16 mouse cellular contexts compared by ENCODE assay signal in genomic region chr9:27208840-27209239, GRCm38 (mm10). TPM values are rescaled to one million over a fixed set of nuclear protein-coding genes. Genes with fewer than 3 reads are reported as not detected.
"Had no signal": no experiment of that assay in that cellular context is flagged by ENCODE, and none has a peak within 500 bp of the region (broad histone marks: within the 10 kb centered on the region; RNA-seq: fewer than 3 reads in every experiment).

No protein-coding gene starts in this region.

- DNase-seq: kidney, adult 2 months; kidney, postnatal 14 days; liver; liver, embryonic 13.5 days; liver, postnatal 0 days; lung, postnatal 14 days; thymus, postnatal 4 days had no signal

- H3K27me3 ChIP-seq: kidney, embryonic 15.5 days; limb, embryonic 12.5 days; liver, embryonic 13.5 days; lung, embryonic 15.5 days; midbrain, embryonic 15.5 days had no signal

- H3K4me3 ChIP-seq: kidney, embryonic 15.5 days; limb, embryonic 12.5 days; liver, embryonic 13.5 days; lung, embryonic 15.5 days; megakaryocyte, embryonic 14.5 days; midbrain, embryonic 15.5 days; neural tube, embryonic 12.5 days had no signal

- H3K9ac ChIP-seq: kidney, embryonic 15.5 days; limb, embryonic 12.5 days; liver, embryonic 13.5 days; liver, postnatal 0 days; lung, embryonic 15.5 days; midbrain, embryonic 15.5 days; neural tube, embryonic 12.5 days had no signal

- H3K4me1 ChIP-seq: liver, embryonic 13.5 days; lung, embryonic 15.5 days had no signal

- H3K9me3 ChIP-seq: kidney, embryonic 15.5 days; limb, embryonic 12.5 days; liver, embryonic 13.5 days; lung, embryonic 15.5 days; megakaryocyte, embryonic 14.5 days; midbrain, embryonic 15.5 days; neural tube, embryonic 12.5 days had no signal

- H3K4me2 ChIP-seq: kidney, embryonic 15.5 days; limb, embryonic 12.5 days; liver, embryonic 13.5 days; lung, embryonic 15.5 days; midbrain, embryonic 11.5 days; midbrain, embryonic 15.5 days; neural tube, embryonic 12.5 days had no signal

- H3K36me3 ChIP-seq: kidney, embryonic 15.5 days; limb, embryonic 12.5 days; liver, embryonic 13.5 days; lung, embryonic 15.5 days; midbrain, embryonic 15.5 days; neural tube, embryonic 12.5 days had no signal

- ATAC-seq: intestine, embryonic 16.5 days; liver, postnatal 0 days; midbrain, embryonic 15.5 days had no signal

- H3K27ac ChIP-seq: kidney, embryonic 15.5 days; limb, embryonic 12.5 days; liver, embryonic 13.5 days; lung, embryonic 15.5 days; macrophage; midbrain, embryonic 15.5 days; neural tube, embryonic 12.5 days had no signal

RNA-seq across cellular contexts. Expression of gene Jam3, which starts 53.6 kb away (rescaled TPM):
- polyA plus RNA-seq: macrophage had no signal
